Mouse (Mus musculus): ENCODE data around the gene Ifi205. TPM values are rescaled to one million over a fixed set of nuclear protein-coding genes. Genes with fewer than 3 reads are reported as not detected.
A peak's percentile ranks its signal among the peaks of the same experiment; 100 is the strongest.
"Not testable (repeated sequence)": the region's sequence is repeated elsewhere in the genome, so short reads cannot be mapped to it uniquely, and the experiment has no call there.

The Ifi205 gene
- polyA plus RNA-seq (2017; shearing (Covaris generic)) = not detected

DNA sequence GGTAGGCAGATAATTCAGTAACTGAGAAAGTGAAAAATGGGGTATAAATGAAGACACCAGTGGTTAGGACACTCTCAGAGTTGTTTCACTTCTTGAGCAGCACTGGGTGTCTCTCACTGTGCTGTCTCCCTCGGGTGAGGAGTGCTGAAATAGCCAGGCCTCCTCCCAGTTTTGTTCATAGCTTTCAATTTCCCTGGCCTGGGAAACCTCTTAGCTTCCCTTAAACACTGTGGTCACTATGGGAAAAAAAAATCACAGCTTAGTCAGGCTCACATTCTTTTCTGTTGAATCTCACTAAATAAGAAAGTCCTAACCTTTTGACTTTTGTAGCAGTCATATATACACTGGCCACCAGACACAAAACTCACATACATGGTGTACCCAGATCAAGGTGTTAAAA lies at the start of gene Ifi205:
Gene Ifi205 (minus strand): TSS at position 113 of the 400 bp plus-strand sequence.
- no peak for ATAC-seq

DNA sequence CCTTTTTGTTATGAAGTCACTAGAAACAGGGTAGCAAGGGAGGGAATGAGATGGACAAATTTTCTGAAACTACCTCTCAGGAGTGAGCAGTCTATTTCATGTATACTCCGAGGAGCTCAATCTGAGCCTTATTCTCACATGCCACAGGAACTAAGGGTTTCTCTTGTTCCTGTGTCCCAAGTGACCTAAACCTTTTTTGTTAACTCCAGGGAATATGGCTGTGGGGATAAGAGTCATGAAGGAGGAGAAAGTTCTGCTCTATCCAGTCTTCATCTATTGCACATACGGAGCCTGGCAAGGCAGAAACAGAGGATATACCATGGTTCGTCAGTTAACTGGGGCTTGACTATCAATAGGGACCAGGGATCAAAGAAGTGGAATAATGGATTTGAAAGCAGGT lies 34.7 kb upstream of the Ifi205 start, which contains the start of gene Olfr430:
Gene Olfr430 (plus strand): TSS at position 301 of the 400 bp plus-strand sequence.
- no peak for ATAC-seq

DNA sequence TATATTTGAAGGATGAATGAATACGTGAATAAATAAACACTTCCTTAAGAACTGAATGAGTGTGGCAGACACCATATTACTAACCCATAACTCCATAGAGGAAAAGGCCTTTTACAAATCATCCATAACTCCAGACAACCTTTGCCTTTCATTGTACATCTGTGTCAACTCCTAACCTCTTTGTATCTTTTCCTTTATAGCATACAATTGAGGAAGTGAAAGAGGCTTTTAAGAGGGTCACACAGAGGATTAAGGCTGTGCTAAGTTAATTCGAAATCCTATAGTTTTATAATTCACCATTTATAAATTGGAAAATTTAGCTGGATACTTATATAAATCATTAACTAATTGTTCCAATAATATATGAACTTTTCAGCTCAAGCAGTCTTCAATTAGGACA lies 23.6 kb upstream of the Ifi205 start:
- ATAC-seq = no peak

DNA sequence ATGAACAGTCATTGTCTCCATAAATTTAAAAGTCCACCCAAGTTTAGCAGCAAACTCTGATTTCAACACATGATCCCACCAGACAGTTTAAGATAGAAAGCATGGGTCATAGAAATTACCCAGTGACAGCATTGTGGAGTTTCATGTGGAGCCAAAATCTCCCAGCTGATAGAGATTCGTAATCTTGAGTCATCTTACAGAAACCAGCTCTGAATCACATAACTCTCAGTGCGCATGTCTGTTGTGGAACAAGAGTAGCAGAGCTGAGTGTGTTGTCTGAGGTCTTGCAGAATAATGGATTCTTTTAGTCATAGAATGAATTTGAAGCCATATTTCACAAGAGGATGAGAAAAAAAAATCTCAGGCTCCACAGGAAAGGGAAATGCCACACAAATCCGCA lies 21.4 kb upstream of the Ifi205 start:
- ATAC-seq = no peak

DNA sequence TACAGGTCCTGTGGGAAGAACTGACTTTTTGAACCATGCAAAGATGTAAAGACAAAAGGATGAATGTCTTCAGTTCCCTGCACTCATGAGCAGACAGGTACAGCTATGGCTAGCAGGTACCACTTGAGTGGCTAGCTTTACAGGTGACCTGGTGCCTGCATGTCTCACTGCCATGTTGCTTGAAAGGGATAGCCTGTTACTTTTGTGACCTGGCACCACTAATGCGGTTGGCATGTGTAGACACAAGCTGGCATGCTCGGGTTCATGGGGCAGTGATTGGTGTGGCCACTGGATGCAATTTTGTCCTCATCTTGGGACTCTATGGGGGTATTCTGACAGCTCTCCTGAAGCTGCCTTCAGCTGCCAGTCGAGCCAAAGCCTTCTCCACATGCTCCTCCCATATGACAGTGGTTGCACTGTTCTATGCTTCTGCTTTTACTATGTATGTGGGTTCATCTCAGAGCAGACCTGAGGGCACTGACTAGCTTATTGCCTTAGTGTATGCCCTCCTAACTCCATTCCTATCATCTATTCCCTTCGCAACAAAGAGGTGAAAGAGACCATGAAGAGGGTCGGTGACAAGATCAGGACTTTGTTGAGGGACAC lies 20.4 kb upstream of the Ifi205 start:
- ATAC-seq = no peak

DNA sequence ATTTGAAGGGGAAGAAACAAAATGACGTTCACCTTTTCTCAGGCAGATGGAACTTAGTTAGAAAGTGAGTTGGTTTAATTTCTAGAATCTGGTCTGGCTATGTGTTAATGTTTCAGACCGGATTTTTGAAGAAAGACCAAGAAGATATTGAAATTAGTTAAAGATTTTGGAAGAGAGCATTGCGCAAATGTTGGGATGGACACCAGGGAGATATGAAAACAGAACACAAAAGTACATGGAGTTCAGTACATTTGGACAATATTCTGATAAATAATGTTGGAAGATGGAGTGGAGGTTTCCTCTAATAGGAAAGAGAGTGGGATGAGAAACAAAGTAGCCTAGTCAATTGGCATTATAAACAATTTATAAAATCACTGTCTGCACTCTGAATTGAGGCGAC lies 19.9 kb upstream of the Ifi205 start:
- ATAC-seq = no peak

DNA sequence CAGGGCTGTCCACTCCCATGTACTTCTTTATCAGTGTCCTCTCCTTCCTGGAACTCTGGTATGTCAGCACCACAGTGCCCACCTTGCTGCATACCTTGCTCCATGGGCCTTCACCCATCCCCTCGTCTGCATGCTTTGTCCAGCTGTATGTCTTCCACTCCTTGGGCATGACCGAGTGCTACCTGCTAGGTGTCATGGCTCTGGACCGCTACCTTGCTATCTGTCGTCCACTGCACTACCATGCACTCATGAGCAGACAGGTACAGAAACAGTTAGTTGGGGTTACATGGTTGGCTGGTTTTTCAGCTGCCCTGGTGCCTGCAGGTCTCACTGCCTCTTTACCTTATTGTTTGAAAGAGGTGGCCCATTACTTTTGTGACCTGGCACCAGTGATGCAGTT lies 18.9 kb upstream of the Ifi205 start:
- ATAC-seq = no peak

DNA sequence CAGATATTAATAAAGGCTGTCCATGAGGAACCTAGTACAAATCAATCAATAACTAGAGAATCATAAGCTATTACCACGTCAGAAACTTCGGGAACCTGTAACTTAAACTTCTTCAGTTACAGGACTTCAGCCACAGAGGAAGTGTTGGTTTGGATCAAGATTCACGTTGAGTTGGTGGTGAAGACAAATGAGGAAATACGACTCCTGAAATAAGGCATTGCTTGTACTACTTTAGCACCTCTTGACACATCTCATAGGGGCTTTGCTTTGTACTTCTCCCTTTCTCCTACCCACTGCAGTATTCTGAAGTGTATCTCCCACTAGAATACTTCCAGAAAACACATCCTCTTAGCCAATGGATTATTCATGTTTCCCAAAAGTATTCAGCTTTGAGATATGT lies 17.7 kb upstream of the Ifi205 start:
- ATAC-seq = not testable (repeated sequence)

DNA sequence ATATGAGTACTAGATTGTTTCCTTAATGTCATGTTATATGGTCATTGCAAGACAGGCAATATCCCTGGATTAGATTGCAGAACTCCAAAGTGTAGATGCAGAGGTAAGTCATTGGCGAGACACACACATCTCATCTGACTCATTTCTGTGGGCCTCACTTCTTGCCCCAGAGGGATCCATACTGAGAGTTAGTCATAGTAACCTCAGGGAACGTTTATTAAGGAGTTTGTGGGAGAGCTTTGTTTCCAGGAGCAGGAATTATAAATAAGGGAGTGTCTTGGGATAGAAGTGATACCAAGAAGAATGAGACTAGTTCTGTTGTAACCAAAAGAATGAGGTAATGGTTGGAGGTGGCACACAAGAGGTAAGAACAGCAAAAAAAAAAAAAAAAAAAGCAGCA lies 17.3 kb upstream of the Ifi205 start, which contains the start of gene Olfr432:
Gene Olfr432 (plus strand): TSS at position 313 of the 400 bp plus-strand sequence.
- ATAC-seq = no peak

DNA sequence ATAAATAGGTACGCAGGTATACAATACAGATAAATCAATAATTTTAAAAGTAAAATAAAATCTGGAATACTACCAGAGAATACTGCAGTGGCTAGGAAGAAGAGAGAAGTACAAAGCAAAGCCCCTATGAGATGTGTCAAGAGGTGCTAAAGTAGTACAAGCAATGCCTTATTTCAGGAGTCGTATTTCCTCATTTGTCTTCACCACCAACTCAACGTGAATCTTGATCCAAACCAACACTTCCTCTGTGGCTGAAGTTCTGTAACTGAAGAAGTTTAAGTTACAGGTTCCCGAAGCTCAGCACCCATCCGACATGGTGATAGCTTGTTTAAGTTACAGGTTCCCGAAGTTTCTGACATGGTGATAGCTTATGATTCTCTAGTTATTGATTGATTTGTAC lies 16.6 kb upstream of the Ifi205 start:
- ATAC-seq = not testable (repeated sequence)

DNA sequence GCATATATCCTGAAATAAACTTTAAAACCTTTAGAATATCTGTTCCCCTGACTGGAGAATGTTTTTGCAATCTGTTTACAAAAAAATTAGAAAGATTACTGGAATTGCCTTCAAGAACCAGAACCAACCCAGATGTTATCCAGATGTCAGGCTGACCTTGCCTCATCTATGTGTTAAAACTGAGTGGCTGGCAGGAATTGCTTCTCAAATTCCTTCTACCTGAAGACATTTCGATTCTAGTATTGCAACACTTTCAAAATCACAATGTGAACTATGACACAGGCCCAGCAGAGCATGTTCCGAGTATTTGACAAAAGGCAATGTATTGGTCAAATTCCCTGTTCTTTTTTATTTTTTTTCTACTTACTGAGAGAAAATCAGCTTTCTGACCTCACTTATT lies 12.8 kb upstream of the Ifi205 start:
- no peak for ATAC-seq

DNA sequence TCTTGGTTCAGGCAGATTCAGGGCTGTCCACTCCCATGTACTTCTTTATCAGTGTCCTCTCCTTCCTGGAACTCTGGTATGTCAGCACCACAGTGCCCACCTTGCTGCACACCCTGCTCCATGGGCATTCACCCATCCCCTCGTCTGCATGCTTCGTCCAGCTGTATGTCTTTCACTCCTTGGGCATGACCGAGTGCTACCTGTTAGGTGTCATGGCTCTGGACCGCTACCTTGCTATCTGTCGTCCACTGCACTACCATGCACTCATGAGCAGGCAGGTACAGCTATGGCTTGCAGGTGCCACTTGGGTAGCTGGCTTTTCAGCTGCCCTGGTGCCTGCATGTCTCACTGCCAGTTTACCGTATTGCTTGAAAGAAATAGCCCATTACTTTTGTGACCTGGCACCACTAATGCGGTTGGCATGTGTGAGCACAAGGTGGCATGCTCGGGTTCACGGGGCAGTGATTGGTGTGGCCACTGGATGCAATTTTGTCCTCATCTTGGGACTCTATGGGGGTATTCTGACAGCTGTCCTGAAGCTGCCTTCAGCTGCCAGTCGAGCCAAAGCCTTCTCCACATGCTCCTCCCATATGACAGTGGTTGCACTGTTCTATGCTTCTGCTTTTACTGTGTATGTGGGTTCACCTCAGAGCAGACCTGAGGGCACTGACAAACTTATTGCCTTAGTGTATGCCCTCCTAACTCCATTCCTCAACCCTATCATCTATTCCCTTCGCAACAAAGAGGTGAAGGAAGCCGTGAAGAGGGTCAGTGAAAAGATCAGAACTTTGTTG lies 10.7 kb upstream of the Ifi205 start:
- not testable (repeated sequence) for ATAC-seq

DNA sequence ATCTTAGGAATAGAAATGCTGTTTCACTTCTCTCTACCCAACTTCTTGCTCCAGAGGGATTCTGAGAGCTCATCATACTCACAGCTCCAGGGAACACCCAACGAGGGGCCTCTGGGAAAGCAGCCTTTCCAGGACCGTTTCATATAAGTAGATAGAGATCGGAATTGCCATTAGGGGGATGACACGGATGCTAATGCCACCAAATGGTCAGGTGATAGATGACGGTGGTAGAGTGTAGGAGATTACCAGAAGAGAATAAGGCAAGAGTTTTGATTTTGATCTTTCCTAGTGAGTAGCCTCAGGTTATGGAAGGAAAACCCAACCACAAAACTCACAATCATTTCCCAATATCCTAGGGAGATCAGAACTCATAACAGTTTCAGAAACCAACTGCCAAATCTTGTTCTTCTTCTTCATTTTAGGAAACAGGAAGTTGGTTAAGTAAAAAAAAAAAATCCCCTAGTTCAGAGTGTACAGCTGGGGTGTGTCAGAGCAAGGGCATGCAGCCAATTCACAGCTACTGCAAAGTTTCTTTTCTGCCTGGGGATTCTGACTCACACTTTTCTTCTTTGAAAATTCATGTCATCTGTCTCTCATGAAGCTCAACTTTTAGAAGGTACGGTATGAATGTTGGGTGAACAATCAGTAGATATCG lies 9.0 kb upstream of the Ifi205 start, which contains the start of gene Olfr433:
Gene Olfr433 (plus strand): TSS at position 183 of the 655 bp plus-strand sequence.
- peak; percentile 97 for ATAC-seq

DNA sequence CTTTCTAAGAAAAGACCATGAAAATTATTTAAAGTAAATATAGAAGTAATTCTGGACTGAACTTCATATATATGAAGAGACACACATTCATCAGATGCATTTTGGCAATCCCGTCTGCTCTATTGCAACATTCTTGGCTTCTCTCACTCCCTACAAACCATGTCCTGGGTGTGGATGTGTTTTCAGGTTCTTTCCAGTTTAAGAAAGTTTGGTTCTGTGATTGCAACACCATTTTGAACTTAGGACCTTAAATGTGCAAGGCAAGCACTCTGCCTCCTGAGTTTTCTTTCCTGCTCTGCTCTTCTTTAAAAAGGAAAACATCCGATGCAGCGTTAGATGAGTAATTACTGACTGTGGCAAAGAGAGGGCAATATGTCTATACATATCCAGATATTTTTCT lies 6.9 kb upstream of the Ifi205 start:
- ATAC-seq = no peak

DNA sequence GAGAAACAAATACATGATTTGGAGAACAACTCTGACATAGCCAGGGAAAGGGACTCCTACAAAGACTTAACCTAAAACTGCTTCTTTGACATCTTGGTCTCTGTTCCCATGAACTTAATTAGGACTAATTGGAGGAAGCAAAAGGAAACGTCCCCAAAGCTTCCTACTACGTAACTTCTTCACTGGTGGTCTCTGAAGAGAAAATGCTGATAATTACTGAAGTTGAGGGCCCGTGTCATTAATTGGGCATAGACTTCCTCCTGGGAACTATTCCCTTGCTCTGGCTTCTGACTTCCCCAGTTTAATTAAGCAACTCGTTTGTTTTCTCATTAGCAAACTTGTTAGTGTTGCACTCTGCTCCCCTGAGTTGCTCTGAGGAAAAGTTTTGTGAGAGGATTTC lies 4.2 kb upstream of the Ifi205 start:
- ATAC-seq = no peak

DNA sequence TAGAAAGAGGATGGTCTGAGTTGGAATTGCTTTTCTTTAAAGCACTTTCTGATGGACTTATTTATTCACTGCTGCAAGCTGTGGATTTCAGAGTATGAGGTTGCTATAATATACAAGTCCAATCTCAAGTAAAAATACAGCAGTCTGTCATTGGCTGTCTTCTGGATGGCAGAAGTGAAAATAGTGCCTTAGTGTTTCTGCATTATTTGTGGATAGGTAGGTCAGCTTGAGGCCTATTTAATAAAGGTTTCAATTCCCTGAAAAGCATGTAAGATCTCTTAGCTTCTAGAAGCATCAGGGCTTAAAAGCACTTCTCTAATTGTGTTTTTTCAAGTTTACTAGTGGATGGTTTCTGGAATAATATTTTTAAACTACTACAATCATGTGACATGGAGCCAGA lies 24.6 kb downstream of the Ifi205 start:
- not testable (repeated sequence) for ATAC-seq

DNA sequence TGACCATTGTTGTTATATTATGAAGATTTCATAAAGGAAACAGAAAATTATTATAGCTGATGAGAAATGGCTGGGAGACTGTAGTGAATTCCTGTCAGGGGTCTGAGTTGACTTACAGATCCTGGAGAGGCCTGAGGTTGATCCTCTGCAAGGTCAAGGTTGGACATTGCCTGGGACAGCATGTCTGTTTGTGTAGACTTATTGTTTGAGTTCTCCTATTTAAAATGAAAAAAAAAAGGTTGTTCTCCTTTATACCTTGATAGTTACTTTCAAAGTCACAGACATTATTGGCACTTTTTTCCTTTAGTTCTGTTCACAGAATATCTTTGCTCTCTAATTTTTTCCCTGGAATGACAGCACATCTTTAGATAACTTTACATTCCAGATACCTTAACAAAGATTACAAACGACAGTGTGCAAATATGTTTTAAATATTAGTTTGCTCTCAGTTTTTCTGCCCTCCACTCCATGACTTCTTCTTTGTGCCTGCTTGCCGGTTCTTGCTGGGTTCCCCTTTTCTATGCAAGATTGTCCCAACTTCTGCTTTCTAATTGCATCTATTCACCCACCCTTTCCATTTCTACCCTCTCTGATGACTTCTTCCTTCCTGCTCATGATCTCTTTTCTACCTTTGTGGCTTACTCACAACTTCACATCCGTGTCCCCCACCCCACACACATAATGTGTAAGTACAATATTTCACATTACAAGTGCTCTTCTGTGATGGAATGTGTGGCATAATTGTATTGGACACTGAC lies 27.1 kb downstream of the Ifi205 start:
- ATAC-seq = not testable (repeated sequence)

DNA sequence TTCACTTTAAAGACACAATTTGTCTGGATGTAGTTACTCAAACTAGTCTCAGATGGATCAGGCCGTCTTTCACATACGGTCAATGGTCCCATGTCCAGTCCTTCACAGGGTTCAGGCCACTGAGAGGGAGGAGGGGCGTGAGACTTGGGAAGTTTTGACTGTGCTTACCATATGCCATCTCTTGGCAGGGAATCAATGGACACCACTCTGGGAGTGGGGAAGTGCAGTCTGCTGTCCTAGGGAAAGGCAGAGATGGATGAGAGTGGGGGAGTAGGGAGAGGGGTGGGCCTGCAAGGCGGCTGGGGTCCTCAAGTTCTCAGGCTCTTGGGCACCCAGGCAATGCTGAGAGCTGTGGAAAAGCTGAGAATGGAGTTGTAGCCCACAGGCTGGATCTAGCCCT lies 36.6 kb downstream of the Ifi205 start:
- ATAC-seq = no peak

DNA sequence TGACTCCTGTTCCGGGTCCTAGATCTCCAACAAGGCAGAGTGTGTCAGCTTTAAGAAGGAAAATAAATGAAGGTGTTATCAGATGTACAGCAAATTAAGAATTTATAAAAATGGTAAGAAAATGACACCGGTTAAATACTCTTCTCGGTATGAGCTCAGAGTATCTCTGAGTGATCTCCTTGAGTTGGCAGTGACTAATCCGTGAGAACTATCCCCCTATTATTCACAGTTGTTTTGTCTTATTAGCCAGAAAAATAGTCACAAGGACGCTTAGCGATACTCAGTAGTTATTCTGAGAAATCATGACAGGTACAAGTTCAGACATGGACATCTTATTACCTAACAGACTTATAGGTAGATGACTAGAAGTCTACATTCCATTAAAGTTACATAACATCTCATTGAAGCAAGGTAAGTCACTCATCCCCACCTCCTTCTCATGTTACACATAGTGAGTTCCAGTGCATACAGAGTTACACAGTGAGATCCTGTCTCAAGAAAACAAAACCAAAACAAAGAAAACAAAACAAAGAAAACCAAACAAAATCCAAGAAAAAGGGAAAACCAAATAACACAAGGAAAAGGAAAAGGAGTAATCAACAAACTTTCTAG lies 48.8 kb downstream of the Ifi205 start, which contains the start of gene Ifi202b:
Gene Ifi202b (minus strand): TSS at position 51 of the 612 bp plus-strand sequence.
- not testable (repeated sequence) for ATAC-seq

DNA sequence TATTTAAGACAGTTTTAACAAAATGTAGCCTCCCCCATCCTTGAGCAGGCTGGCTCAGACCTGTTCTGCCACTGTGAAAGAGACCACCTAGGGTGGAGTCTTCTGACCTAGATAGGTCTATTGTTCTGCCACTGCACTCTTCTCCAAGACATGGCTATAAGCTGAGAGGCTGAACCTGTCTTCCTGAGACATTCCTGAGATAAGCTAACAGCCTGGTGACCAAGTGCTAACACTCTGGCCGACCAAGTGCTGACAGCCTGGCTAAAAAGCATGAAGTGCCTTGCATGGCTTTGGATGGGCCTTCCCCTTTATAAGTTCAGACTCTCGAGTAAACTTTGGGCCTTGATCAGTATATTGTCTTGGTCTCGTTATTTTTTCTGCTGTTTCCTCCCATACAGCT lies 50.6 kb downstream of the Ifi205 start:
- not testable (repeated sequence) for ATAC-seq

DNA sequence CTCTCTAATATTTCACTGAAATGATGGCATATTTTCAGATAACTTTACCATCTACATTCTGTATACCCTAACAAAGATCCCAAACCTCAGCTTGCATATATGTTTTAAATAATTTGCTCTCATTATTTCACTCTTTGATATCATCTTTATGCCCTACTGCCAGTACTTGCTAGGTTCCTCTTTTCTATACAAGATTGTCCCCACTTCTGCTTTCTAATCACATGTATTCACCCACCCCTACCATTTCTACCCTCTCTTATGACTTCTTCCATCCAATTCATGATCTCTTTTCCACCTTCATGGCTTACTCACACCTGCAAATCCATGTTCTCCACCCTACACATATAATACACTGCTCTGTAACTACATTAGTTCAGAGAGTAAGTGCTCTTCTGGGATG lies 54.0 kb downstream of the Ifi205 start:
- ATAC-seq = no peak

DNA sequence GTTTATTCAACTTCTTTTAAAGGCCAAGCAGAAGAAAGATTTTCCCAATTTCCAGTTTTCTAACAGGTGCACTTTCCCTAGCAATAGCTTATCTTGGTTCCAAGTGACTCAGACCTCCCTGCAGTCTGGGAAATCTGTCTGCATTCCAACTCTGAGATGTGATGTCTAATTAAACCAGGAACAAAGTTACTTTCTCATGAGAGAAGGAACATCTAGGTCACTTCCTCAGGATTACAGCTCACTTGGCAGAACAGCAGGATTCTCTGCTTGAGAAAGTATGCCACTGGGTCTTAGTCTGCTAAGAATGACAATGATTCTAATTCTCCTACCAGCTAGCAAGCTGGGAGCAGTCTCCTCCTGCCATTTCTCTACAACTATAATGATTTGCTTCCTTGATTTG lies 58.5 kb downstream of the Ifi205 start:
- no peak for ATAC-seq
